Mouse (Mus musculus) monocyte, adult 2 months (primary cell): Measurements from ENCODE around the gene Trappc4.
"Not testable (repeated sequence)": the region's sequence is repeated elsewhere in the genome, so short reads cannot be mapped to it uniquely, and the experiment has no call there.

Experiments used
- DNase-seq, 2 experiments: peaks; one replicate each; pipeline ENCODE4 v3.0.0; 2022; ENCODE audit warnings: low spot score in 2 of 2, low read depth in 1 of 2

Gene Trappc4

GRCm38 (mm10) chr9:44408693-44409092 is 1.3 kb upstream of the Trappc4 start:
- not testable (repeated sequence) for DNase-seq

DNA sequence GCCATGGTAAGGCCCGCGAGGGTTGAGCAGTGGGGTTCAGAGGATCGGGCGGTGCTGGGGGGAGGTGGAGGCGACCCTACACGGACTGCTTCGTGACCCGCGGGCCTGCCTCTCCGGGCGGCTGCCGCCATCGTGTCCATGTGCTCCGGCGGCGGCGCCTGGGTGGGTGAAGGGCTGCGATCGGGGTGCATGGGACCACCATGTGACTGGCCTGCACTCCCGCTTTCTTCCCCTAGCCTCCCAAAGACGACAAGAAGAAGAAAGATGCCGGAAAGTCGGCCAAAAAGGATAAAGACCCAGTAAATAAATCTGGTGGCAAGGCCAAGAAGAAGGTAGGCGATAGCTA is 325 bp upstream of the Trappc4 start:
- DNase-seq, result no peak

DNA sequence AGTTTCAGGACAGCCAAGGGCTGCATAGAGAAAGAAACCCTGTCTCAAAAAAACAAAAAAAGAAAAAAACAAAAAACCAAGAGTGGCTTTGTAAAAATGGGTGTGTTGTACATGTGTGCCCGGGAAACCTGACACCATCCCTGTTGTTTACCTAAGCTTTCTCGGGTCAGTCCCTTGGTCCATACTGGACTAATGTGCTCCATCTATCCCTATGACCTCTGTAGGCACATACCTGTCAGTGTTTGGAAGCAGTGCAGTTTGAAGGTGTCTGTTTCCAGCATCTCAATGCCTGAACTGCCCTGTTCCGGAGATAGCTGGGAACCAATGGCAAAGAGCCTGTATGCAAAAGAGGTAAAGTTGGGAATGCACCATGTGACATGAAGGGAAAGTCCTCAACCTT is 2.4 kb downstream of the Trappc4 start:
- no peak for DNase-seq

GRCm38 (mm10) chr9:44401081-44401480 is 6.3 kb downstream of the Trappc4 start:
- no peak for DNase-seq

DNA sequence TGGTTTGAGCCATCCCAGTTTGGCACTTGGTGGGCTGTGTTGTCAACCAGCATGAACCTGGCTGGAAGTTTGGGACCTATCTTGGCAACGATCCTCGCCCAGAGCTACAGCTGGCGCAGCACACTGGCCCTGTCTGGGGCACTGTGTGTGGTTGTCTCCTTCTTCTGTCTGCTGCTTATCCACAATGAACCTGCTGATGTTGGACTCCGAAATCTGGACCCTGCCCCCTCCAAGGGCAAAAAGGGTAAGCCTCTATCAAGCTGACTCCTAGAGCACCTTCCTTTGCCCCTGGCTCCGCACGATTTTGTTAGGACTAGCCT is 7.6 kb downstream of the Trappc4 start:
- no peak for DNase-seq

DNA sequence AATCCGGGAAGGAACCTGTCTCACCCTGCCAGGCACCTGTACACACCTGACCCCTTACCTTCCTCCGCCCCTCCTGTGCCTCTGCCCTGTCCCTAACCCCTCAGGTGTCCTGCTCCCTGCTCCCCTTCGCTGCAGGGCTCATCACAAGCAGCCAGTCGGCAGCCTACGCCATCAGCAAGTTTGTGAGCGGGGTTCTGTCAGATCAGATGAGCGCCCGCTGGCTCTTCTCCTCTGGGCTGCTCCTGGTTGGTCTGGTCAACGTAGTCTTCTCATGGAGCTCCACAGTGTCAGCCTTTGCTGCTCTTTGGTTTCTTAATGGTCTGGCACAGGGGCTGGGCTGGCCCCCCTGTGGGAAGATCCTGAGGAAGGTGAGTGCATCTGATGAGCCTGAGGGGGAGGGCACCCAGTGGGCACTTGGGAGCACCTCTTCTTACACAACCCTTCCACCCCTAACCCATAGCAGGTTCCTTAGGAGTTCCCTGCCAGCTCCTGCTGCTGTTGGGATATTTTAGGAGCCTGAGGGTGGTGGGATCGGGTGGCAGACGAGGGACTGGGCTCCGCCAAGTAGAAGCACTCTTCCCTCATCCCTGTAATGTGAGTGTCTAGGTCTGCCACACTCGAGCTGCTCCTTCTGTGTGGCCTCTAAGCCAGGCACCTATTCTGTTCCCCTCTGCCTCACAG is 8.1 kb downstream of the Trappc4 start:
- no peak for DNase-seq

- DNase-seq, result no peak
These were observed 8.8 kb downstream of the Trappc4 start for GRCm38 (mm10) chr9:44398551-44398950.

GRCm38 (mm10) chr9:44398087-44398486 is 9.3 kb downstream of the Trappc4 start:
- DNase-seq, result no peak

DNA sequence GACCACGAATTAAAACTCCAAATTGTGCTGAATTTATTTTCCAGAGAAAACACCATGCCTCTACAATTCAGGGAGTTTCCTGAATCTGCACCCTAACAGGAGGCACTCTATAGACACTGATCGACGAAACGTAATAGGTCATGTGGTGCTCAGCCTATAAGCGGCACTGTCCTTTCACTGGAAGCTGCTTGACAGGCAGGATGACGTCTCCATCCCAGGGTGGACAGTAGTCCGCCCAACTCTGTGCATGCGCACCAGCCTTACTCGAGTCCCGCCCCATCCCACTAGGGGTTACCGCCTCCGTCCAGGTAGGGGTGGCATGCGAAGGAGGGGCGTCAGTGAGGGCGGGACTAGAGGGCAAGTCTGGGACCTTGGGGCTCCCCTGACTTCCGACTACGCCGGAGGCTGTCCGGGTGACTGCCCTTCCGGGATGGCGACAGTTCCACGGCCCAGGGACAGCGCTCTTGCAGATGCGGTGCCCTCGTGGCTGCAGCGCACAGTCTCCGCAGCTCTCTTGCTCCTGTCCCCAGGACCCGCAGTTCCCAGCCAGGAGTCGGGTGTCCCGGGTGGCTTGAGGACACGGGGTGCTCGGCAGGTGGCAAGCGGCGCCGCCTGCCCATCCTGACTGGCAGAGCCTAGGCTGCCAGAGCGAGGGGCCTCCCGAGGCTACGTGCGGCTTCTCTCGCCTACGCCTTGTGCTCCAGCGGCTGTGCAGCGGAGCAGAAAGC is 10.6 kb downstream of the Trappc4 start, which contains the start of gene Slc37a4:
Slc37a4 (plus strand) TSS at position 169 of the 728 bp plus-strand sequence.
- peak; percentile 97 for DNase-seq

GRCm38 (mm10) chr9:44391466-44391865 is 15.9 kb downstream of the Trappc4 start:
- peak in 1 of 2 experiments; percentile 50 for DNase-seq

GRCm38 (mm10) chr9:44389273-44389672 is 18.1 kb downstream of the Trappc4 start:
- no peak for DNase-seq

DNA sequence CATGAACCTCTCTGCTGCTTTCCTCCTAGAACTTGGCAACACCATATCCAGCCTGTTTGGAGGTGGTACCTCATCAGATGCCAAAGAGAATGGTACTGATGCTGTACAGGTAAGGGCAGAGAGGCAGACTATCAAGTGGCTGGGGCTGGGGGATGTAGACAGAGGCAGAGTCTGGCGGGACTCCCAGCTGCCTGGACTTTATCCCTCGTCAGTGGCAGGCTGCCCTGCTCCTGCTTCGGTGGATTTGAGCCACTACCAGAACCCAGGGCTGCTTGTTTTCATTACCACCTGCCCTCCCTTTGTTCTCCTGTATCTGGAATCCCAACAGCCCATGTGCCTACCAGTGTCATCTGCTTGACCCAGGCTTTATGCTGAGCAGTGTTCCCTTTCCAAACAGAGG is 20.2 kb downstream of the Trappc4 start:
- DNase-seq, result no peak

GRCm38 (mm10) chr9:44384596-44384995 is 22.8 kb downstream of the Trappc4 start:
- DNase-seq, result no peak

- no peak for DNase-seq
These were observed 27.5 kb downstream of the Trappc4 start for GRCm38 (mm10) chr9:44379862-44380261.

GRCm38 (mm10) chr9:44379054-44379834 is 28.2 kb downstream of the Trappc4 start, which contains the start of gene Hyou1:
Hyou1 (plus strand) TSS chr9:44379490.
- peak; percentile 99 to 100 for DNase-seq

- no peak for DNase-seq
These were observed 29.2 kb downstream of the Trappc4 start for GRCm38 (mm10) chr9:44378153-44378730.

GRCm38 (mm10) chr9:44377335-44377734 is 30.1 kb downstream of the Trappc4 start:
- DNase-seq, result not testable (repeated sequence)

GRCm38 (mm10) chr9:44376141-44376540 is 31.3 kb downstream of the Trappc4 start:
- DNase-seq, result no peak

DNA sequence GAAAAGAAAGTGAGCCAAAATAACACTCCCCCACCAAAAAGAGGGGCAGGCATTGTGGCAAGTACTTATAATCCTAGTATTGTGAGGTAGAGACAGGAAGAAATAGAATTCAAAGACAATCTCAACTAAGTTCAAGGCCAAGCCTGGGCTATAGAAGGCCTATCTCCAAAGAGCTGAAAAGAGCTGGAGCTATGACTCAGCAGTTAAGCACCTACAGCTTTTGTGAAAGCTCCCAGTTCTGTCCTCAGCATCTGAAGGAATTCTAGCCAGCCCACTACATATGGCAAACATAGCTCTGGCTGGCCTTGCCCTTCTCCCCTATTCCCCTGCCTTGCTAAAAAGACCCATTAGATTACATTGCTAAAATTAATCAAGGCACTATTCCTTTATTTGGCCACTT is 34.0 kb downstream of the Trappc4 start:
- DNase-seq, result no peak

DNA sequence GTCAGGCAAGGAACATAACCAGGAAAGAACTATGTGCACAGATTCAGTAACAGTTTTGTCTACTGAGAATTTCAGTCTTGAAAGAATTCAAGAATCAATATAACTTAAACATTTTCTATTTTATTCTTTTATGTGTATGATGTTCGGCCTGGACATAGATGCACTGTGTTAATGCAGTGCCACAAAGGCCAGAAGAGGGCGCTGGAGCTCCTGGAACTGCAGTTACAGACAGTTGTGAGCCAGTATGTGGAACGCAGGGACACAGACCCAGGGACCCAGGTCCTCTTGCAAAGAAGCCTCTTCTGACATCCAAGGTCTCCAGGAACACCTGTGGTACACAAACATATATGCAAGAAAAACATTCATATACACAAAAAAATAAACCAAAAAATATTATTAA is 42.9 kb downstream of the Trappc4 start:
- no peak for DNase-seq

GRCm38 (mm10) chr9:44361931-44362330 is 45.5 kb downstream of the Trappc4 start:
- not testable (repeated sequence) for DNase-seq
